Mouse (Mus musculus) kidney, adult 8-10 months (tissue): ENCODE results near the gene Adcy2.

ENCODE experiments used
- DNase-seq, 2 experiments: peaks; one replicate each; pipeline ENCODE4 v3.0.0; 2022

Adcy2 gene

GRCm38 (mm10) chr13:68998918-68999801 is at the start of gene Adcy2:
Gene Adcy2, minus strand, starts transcription at chr13:68999541.
- DNase-seq: peak in 1 of 2 experiments; percentile 4

GRCm38 (mm10) chr13:69036991-69037597 is 37.8 kb upstream of the Adcy2 start:
- DNase-seq: no peak

GRCm38 (mm10) chr13:69034621-69035020 is 35.3 kb upstream of the Adcy2 start:
- DNase-seq: no peak

- DNase-seq: no peak
Observed at GRCm38 (mm10) chr13:69033532-69033931, 34.2 kb upstream of the Adcy2 start.

- DNase-seq: no peak
Observed at GRCm38 (mm10) chr13:69029078-69029757, 29.9 kb upstream of the Adcy2 start.

- DNase-seq: no peak
Observed at GRCm38 (mm10) chr13:69024964-69025363, 25.6 kb upstream of the Adcy2 start.

- no peak for DNase-seq
Observed at GRCm38 (mm10) chr13:69023239-69023638, 23.9 kb upstream of the Adcy2 start.

GRCm38 (mm10) chr13:69020574-69020973 is 21.2 kb upstream of the Adcy2 start:
- no peak for DNase-seq

GRCm38 (mm10) chr13:69006915-69007314 is 7.6 kb upstream of the Adcy2 start:
- no peak for DNase-seq

- no peak for DNase-seq
Observed at GRCm38 (mm10) chr13:69006091-69006490, 6.8 kb upstream of the Adcy2 start.

GRCm38 (mm10) chr13:69004406-69004805 is 5.1 kb upstream of the Adcy2 start:
- no peak for DNase-seq

GRCm38 (mm10) chr13:69002631-69003030 is 3.3 kb upstream of the Adcy2 start:
- no peak for DNase-seq

GRCm38 (mm10) chr13:69002173-69002572 is 2.8 kb upstream of the Adcy2 start:
- DNase-seq: peak; percentile 14 to 45

GRCm38 (mm10) chr13:68999826-69000225 is 485 bp upstream of the Adcy2 start:
- no peak for DNase-seq

- no peak for DNase-seq
Observed at GRCm38 (mm10) chr13:68998558-68998917, 803 bp downstream of the Adcy2 start.

- no peak for DNase-seq
Observed at GRCm38 (mm10) chr13:68997821-68998551, 1.4 kb downstream of the Adcy2 start.

GRCm38 (mm10) chr13:68997386-68997785 is 2.0 kb downstream of the Adcy2 start:
- DNase-seq: no peak

- no peak for DNase-seq
Observed at GRCm38 (mm10) chr13:68996661-68997060, 2.7 kb downstream of the Adcy2 start.

GRCm38 (mm10) chr13:68985789-68986188 is 13.6 kb downstream of the Adcy2 start:
- DNase-seq: no peak

- no peak for DNase-seq
Observed at GRCm38 (mm10) chr13:68984000-68984399, 15.3 kb downstream of the Adcy2 start.

GRCm38 (mm10) chr13:68981048-68981447 is 18.3 kb downstream of the Adcy2 start:
- DNase-seq: no peak

GRCm38 (mm10) chr13:68973143-68973542 is 26.2 kb downstream of the Adcy2 start:
- DNase-seq: no peak

- DNase-seq: no peak
Observed at GRCm38 (mm10) chr13:68961580-68961979, 37.8 kb downstream of the Adcy2 start.
